Mouse (Mus musculus) ES-E14 (cell line): ENCODE measurements around the gene Mast4. TPM values are rescaled to one million over a fixed set of nuclear protein-coding genes. Genes with fewer than 3 reads are reported as not detected.
A peak's percentile ranks its signal among the peaks of the same experiment; 100 is the strongest.

Experiments used
- DNase-seq: peaks from one replicate; pipeline ENCODE4 v3.0.0-alpha.2; 2013; ENCODE audit warnings: low read depth, low spot score
- H3K27ac ChIP-seq: 2 replicates; pipeline ENCODE4 v1.5.1; 2012; ENCODE audit warnings: low read depth, mild to moderate bottlenecking, low read length, moderate library complexity, mixed read lengths; ENCODE audit not compliant: poor library complexity, insufficient read depth, severe bottlenecking
- H3K36me3 ChIP-seq: 2 replicates; pipeline ENCODE4 v1.6.1; 2012; ENCODE audit warnings: mild to moderate bottlenecking, low read length, moderate library complexity, mixed read lengths; ENCODE audit not compliant: control insufficient read depth, poor library complexity, insufficient read depth, severe bottlenecking
- H3K4me1 ChIP-seq, 2 experiments: fragments of 150-350 bp in 1 of 2; sonication (generic) in 1 of 2; 2 replicates each; pipeline ENCODE4 v1.6.1; 2012; ENCODE audit warnings: low read length in 2 of 2, mild to moderate bottlenecking in 1 of 2, mixed read lengths in 1 of 2; ENCODE audit not compliant: control insufficient read depth in 2 of 2, insufficient read depth in 2 of 2, poor library complexity in 1 of 2
- H3K4me3 ChIP-seq, 2 experiments: fragments of 150-350 bp in 1 of 2; sonication (generic) in 1 of 2; 2 replicates each; pipeline ENCODE4 v1.5.1; 2012; ENCODE audit warnings: low read length in 2 of 2, low read depth in 1 of 2, mild to moderate bottlenecking in 1 of 2, mixed read lengths in 1 of 2; ENCODE audit not compliant: insufficient read depth in 1 of 2, poor library complexity in 1 of 2, severe bottlenecking in 1 of 2
- H3K9ac ChIP-seq: 2 replicates; pipeline ENCODE4 v1.6.1; 2012; ENCODE audit warnings: low read depth, mild to moderate bottlenecking, low read length, mixed read lengths; ENCODE audit not compliant: poor library complexity, insufficient read depth, severe bottlenecking
- H3K9me3 ChIP-seq: fragments of 150-350 bp; sonication (generic); 2 replicates; pipeline ENCODE4 v1.6.1; 2012; ENCODE audit warnings: low read depth, mild to moderate bottlenecking, low read length; ENCODE audit not compliant: control insufficient read depth, insufficient read depth
- CHD2 ChIP-seq: IDR thresholded peaks from 2 replicates; pipeline ENCODE4 v1.6.1; 2014; ENCODE audit warnings: mild to moderate bottlenecking, low read depth, low read length, inconsistent platforms
- HCFC1 ChIP-seq: IDR thresholded peaks from 2 replicates; pipeline ENCODE4 v1.6.1; 2012; ENCODE audit warnings: low read length, inconsistent platforms, borderline replicate concordance; ENCODE audit not compliant: insufficient read depth
- MAFK ChIP-seq: IDR thresholded peaks from 2 replicates; pipeline ENCODE4 v1.6.1; 2014; ENCODE audit warnings: mild to moderate bottlenecking, low read depth, low read length, inconsistent platforms; ENCODE audit not compliant: insufficient read depth
- ZC3H11A ChIP-seq: IDR thresholded peaks from 2 replicates; pipeline ENCODE4 v1.6.1; 2012; ENCODE audit warnings: low read depth, mild to moderate bottlenecking, inconsistent platforms, low read length, borderline replicate concordance
- ZNF384 ChIP-seq: IDR thresholded peaks from 2 replicates; pipeline ENCODE4 v1.6.1; 2012; ENCODE audit warnings: low read depth, low read length, inconsistent platforms
- in situ Hi-C, 2 experiments: fragments of 600-800 bp; cut with MboI; formaldehyde crosslinking; loops; one replicate each; pipeline ENCODE4 v1.15.1; 2025; ENCODE audit warnings: low sequenced_read_pairs in 2 of 2, inconsistent platforms in 1 of 2; ENCODE audit not compliant: unreplicated experiment in 2 of 2
- total RNA-seq: library from RNA; depleted of rRNA; stranded (reverse); fragments of 300-350 nt; gene quantifications from 2 replicates; pipeline ENCODE4 v1.2.3, GENCODE M21; 2012

Gene Mast4
- total RNA-seq, 1 experiment, result 8.3 TPM

DNA sequence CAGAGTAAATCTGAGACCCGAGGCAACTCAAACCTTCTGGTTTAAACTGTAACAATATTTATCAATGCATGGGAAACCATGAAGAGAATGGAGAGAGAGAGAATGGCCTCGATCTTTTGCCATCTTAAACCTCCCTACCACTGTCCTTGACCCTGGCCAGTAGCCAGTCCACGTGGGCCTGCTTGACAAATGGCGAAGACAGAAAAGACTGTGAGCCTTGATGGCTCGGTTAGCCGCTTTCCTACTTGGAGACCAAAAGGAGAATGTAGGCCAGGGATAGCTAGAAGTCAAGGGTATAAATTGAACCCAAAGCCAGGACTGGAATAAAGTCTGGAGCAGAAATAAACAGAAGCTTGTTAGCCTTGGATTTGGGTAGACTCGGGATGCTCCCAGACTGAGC is 640.1 kb downstream of the Mast4 start:
- Histone ChIP-seq H3K36me3 (no peaks in the 10 kb centered on the region), H3K9ac (no peak overlapping the region), H3K4me3 (no peak overlapping the region), H3K9me3 (no peaks in the 10 kb centered on the region), H3K4me1 (peaks cover 6 to 17% of the 10 kb centered on the region in 2 experiments; a peak in 3 of 4 replicates), H3K27ac (no peak overlapping the region)
- DNase-seq, result no peak
- TF ChIP-seq ZC3H11A (no peak), HCFC1 (no peak), ZNF384 (no peak)
- in situ Hi-C loops, result no loop called here

DNA sequence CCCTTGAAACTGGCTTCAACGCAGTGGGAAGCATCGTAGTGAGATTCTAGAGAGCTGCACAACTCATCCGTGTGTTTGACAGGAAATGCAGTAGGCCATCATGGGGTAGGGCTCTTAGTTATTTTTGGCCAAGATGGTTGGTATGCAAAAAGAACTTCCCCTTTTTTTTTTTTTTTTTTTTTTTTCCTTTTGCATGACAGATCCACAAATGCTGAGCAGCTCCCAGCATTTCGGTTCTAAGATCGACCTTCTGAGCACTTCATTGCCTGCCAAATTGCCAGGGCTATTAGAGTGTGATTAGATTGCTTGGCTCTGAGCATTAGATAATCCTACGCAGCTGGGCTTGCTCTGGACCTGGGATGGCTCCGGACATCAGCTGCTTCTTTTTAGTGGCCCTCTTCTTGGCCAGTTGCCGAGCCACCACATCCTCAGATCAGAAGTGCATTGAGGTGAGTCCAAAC is 640.9 kb downstream of the Mast4 start, which contains the start of gene Cd180:
TSS of gene Cd180 (plus strand) at position 218 of the 461 bp plus-strand sequence.
- in situ Hi-C loops, result no loop called here
- no peak within 1 kb of the TSS for H3K4me3 ChIP-seq
- H3K36me3 ChIP-seq, result no peaks in the 10 kb centered on the region
- TF ChIP-seq MAFK (no peak), ZNF384 (0 out of 2 replicates have a peak, but pooled peaks have one; percentile 39)
- DNase-seq, result no peak
- no peak within 1 kb of the TSS for H3K9ac ChIP-seq
- H3K4me1 ChIP-seq, result peaks cover 6 to 11% of the 10 kb centered on the region in 2 experiments; a peak in 3 of 4 replicates
- H3K27ac ChIP-seq, result no peak within 1 kb of the TSS
- H3K9me3 ChIP-seq, result no peaks in the 10 kb centered on the region

DNA sequence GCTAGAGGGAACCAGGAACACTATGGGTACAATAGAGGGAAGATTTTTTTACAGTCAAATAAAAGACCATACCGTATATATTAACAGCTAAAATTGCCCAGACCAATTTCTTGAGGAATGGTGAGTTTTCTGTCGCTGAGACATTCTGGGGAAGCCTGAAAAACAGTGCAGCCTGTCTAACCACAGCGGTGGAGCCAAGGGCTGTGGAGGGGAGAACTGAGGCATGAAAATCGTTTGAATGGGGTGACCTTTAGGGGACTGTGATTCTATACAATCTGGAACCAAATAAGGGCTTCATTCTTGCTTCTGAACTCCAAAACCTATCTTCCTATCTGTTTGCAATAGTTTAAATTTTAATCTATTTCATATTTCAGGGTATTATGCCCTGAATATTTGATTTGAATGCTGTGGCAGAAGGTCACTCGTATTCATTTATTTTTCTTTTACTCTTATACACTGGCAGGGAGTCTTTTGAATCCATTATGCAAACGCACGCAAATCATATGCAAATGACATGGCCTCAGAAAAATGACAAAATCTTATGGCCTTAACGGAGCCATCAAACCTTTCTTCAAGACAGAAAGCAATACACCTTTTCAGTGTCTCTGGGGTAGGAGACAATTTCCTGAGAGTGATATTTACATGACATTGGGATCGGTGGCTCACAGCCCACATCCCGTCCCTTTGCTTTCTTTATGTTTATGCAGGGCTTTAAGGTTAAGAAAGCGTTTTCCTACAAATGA is 642.7 kb downstream of the Mast4 start:
- Histone ChIP-seq H3K9ac (no peak overlapping the region), H3K36me3 (no peaks in the 10 kb centered on the region), H3K4me3 (no peak overlapping the region), H3K4me1 (peaks cover 6 to 9% of the 10 kb centered on the region in 2 experiments; a peak in 2 of 4 replicates), H3K9me3 (no peaks in the 10 kb centered on the region), H3K27ac (no peak overlapping the region)
- in situ Hi-C loops, result no loop called here
- no peak for DNase-seq
- TF ChIP-seq MAFK, result no peak
- TF ChIP-seq ZC3H11A, result no peak
- TF ChIP-seq HCFC1, result no peak

DNA sequence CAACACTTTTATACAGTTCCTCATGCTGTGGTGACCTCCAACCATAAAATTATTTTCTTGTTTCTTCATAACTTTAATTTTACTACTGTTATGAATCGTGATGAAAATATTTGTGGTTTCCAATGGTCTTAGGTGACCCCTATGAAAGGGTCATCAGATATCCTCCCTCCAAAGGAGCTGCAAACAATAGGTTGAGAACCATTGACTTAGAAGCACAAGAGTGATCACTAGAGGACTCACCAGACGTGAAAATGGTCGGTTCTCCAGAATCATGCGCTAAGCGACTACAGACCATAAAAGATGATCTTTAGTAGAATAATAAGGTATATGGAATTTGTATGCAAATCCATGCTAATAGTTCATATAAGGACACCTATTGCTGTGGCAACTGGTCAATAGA is 644.1 kb downstream of the Mast4 start:
- in situ Hi-C loops, result no loop called here
- Histone ChIP-seq H3K4me3 (no peak overlapping the region), H3K4me1 (peaks cover 6 to 9% of the 10 kb centered on the region in 2 experiments; a peak in 2 of 4 replicates), H3K9me3 (no peaks in the 10 kb centered on the region), H3K36me3 (no peaks in the 10 kb centered on the region), H3K27ac (no peak overlapping the region), H3K9ac (no peak overlapping the region)
- TF ChIP-seq HCFC1 (no peak), ZNF384 (no peak), ZC3H11A (no peak), CHD2 (no peak), MAFK (no peak)
- no peak for DNase-seq
